Mouse (Mus musculus) adrenal gland, adult 8-10 months (tissue): ENCODE measurements around the gene Acot8. TPM values are rescaled to one million over a fixed set of nuclear protein-coding genes. Genes with fewer than 3 reads are reported as not detected.
"Not testable (repeated sequence)": the region's sequence is repeated elsewhere in the genome, so short reads cannot be mapped to it uniquely, and the experiment has no call there.

Experiments
- DNase-seq: peaks from one replicate; pipeline ENCODE4 v3.0.0; 2022
- total RNA-seq, 4 experiments: library from RNA; stranded (reverse); gene quantifications; 2 replicates each; pipeline ENCODE4 v1.2.4; 2022

Gene Acot8
- total RNA-seq, 4 experiments from 2014 or later, result 32.9 to 46.5 (median 39.6) TPM

DNA sequence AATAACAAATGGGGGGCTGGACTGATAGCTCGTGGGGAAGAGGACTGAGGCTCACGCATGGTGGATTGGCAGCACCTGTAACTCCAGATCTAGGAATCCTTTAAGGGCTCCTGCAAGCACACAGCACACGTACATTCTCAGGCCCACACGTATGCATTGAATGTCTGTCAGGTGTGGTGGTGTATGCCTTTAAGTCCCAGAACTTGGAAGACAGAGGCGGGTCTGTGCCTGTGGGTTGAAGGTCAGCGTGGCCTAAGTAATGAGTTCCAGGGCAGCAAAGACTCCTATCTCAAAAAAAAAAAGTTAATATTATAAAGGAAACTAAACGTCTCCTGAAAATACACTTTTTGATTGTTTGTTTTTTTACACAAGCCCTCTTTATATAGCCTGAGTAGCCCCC, 1.9 kb upstream of the Acot8 start:
- no peak for DNase-seq

DNA sequence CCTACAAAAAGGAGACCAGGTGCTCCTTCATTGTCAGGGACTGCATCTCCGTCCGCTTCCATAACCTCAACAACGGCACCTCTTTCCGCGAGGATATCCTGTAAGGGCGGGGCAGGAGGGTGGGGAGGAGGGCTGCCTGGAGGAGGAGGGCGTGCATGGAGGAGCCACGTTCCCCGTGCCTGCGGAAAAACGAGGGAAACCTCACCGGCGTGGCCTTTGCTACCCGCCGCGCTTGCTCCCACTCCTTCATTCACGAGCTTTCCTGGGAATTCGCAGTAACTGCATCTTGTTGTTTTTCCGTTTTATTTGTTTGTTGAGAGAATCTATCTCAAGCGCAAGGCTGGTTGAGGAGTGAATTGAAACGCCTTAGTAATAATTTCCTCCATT, 643 bp upstream of the Acot8 start:
- no peak for DNase-seq

DNA sequence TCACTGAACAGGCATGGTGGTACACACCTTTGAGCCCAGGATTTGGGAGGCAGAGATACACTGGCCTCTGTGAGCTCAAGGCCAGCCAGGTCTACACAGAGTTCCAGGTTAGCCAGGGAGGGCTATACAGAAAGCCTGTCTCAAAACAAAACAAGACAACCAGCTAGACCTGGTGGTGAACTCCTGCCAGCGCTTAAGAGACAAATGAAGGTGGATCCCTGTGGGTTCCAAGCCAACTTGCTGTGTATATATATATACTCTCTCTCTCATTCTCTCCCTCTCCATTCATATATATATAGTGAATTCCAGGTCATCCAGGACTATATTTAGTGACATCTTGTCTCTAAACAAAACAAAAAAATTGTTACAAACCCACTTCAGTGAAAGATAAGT, 765 bp downstream of the Acot8 start:
- no peak for DNase-seq

DNA sequence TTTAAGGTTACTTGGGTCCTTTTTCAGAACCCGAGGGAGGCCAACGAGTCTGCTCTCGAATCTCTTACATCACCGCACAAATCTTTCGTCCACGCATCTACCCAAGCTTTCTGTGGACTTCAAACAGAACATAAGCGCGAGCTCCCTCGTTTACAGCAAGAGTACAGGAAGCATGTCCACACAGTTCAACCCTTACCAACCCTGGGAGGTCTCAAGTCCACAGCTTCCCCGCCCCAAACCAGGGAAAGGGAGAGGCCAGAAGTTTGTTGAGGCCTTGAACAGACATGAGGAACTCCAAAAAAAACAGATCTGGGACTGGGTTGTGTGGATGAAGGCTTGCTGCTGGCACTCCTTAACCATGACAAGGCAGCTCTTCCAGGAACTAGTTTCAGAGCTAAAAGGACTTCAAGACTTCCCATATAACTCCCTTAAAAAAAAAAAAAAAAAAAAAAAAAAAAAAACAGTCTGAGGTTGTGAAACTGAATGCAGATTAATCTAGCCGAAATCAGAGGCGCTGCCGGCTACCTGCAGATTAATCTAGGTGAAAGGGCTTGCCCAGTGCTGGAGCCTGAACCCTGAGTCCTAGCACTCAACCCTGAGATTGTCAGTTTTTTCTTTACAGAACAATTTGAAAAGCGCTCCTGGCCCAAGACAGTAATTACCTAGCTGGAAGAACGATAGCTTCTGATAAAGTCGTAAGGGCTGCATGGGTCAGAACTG, 1.3 kb downstream of the Acot8 start:
- no peak for DNase-seq

DNA sequence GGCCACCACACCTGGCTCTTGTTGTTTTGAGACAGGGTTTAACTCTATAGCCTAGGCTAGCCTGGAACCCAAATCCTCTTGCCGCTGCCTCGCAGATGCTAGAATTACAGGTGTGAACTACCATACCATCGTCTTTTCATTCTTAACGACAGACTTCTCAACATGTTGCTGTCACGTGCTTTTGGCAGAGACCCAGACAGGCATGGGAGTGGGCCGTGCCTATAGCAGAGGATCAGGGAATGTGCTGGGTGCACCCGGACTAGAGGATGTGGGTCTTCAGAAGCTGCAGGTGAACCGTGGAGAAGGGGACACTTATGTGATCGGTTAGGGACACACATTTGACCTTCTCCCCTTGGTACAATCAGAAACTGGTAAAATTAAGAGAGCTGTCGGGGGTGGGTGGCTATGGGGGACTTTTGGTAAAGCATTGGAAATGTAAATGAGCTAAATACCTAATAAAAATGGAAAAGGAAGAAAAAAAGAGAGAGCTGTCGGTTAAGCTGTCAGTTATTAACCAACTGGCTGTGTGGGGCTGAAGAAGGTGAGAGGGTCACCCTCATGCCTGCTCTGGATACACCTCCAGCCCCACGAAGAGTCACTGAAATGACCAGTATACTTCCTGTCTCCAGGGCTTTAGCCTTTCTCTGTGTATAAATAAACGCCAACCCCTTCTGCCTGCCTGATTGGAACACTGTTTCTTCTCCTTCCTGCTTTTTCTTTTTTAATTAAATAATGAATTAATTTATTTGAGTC, 4.3 kb downstream of the Acot8 start:
- DNase-seq, result no peak

DNA sequence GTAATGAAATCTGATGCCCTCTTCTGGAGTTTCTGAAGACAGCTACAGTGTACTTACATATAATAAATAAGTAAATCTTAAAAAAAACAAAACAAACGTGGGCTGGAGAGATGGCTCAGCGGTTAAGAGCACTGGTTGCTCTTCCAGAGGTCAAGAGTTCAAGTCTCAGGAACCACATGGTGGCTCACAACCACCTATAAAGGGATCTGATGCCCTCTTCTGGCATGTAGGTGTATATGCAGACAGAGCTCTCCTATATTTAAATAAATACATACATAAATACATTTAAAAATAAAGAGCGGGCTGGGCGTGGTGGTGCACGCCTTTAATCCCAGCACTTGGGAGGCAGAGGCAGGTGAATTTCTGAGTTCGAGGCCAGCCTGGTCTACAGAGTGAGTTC, 6.1 kb downstream of the Acot8 start:
- DNase-seq, result not testable (repeated sequence)

DNA sequence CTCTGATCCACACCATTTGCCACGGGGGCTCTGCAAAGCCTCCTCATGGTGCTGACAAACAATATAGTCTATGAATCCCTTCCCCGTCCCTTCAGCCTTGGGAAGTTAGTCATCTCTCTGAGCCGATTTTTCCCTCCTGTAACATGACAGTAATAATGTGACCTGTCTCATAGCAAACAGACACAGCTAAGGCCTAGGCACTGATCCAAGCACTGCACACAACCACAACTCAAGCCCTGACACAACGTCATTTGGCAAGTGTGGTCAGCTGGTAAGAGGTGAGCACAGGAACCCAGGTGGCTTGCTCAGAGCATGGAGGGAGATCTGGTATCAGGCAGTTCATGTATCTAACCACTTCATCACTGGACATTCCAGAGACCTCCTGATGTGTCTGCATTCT, 8.8 kb downstream of the Acot8 start:
- no peak for DNase-seq

DNA sequence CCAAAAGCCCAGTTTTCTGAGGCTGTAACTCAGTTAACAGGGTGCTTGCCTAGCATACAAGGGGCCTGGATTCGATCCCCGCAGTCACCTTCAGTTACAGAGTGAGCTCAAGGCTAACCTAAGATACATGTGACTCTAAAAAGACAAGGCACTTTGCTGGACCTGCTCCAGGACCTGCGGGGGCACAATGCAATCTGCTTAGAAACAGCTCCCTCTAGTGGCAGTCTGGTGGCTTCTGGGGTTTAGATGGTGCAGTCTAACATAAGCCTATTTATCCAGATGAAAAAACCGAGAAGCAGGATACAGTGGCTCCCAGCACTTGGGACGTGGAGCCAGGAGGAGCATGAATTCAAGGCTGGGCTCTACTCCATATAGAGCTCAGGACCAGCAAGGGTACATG, 10.4 kb downstream of the Acot8 start:
- peak; percentile 87 for DNase-seq

DNA sequence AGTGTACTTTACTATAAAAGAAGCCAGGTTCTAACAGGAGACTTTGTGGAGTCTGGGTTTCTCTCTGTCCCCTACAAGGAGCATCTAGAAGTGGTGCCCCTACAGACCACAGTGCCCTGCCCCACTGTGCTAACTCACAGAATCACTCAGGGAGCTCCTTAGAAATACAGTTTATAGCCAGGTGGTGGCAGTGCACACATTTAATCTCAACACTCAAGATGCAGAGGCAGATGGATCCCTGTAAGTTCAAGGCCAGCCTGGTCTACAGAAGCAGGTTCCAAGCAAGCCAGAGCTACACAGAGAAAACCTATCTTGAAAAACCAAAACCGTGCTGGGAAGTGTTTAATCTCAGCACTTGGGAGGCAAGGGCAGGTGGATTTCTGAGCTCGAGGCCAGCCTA, 10.9 kb downstream of the Acot8 start:
- DNase-seq, result no peak

DNA sequence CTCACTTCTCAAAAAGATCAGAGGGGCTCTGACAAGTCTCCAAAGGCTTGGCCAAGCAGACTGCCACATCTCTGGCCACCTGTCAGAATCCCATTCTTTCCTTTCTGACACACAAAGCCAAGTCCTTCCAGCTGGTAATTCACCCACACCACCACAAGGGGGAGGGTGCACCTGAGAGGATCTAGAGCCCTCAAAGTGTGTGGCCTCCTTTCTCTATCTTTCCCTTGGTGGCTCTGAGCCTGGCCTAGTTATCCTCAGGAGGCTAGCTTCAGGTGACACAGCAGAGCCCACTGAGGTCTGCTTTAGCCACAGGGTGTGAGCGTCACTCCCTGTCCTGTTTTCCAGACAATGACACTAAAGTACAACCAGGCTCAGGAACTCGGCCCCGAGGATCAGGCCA, 11.4 kb downstream of the Acot8 start:
- DNase-seq, result no peak

DNA sequence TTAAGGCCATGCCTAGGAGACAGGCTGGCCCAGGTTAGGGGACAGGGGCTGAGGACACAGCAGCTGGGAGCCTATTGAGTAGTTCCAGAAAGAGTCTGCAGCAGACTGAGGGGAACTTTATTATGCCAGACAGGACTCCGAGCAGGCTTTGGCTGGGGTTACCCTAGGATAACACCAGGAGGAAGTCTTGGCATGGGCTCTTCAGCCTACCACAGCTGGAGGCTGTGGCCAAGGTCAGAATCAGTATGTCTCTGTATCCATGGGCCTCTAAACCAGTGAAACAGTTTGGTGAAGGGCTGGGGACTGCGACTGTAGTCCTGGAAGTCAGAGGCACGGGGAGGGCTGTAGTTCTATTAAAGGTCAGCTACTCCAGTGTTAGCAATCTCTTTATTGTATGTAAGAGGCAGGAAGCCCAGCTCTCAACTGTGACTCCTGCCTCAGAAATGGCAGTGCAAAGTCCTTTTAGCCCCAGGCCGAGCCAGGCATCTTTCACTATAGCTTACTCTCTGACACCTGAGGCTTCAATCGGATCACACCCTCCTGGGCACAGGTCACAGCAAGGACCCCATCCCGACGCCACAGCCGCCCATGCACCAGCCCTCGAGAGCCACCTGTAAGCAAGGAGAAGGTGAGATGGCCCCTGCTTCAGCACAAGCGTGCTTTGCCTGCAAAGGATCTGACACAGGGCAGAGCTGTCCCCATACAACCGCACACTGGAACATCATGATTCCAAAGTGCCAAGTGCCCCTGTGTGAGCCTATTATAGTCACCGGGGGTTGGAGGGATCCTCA, 12.1 kb downstream of the Acot8 start:
- no peak for DNase-seq

DNA sequence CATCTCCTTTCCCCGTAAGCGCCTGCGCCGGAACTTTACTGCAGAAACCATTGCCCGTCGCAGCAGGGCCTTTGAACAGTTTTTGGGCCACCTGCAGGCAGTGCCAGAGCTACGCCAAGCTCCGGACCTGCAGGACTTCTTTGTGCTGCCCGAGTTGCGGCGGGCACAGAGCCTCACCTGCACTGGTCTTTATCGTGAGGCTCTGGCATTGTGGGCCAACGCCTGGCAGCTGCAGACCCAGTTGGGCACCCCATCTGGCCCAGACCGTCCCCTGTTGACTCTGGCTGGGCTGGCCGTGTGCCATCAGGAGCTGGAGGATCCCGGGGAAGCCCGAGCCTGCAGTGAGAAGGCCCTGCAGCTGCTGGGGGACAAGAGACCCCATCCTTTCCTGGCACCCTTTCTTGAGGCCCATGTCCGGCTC, 12.8 kb downstream of the Acot8 start:
- DNase-seq, result no peak

DNA sequence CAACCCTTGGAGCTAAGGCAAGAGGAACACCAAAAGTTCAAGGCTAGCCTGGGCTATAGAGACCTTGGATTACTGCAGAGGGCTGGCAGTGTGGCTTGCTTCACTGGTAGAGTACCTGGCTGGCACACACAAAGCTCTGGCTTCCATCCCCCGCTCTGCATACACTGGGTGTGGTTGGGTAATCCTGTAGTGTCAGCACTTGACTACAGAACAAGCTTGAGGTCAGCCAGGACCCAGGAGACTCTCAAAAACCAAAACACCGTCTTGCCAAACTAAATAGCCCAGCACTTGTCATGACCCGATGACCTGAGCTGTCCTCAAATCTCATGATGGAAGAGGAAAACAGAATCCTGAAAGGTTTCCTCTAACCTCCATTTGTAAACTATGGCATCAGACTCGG, 14.2 kb downstream of the Acot8 start:
- DNase-seq, result no peak

DNA sequence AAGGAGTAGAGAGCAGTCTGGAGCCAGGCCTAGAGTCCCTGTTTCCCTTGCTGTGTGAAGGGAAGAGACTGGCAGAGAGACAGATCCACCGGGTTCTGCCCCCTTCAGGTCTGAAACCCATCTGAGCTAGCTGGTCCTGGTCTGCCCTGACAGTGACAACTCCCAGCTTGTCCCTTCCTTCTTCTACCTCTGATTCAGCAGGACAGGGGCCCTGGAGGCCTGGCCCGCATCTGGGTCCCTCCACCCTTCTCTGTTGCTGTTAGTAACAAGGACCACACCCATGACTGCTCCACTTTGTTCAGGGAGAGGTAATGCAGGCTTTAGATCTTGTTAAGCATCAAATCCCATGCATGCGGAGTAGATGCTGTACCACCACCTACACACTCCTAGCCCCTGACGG, 16.3 kb downstream of the Acot8 start:
- DNase-seq, result no peak

DNA sequence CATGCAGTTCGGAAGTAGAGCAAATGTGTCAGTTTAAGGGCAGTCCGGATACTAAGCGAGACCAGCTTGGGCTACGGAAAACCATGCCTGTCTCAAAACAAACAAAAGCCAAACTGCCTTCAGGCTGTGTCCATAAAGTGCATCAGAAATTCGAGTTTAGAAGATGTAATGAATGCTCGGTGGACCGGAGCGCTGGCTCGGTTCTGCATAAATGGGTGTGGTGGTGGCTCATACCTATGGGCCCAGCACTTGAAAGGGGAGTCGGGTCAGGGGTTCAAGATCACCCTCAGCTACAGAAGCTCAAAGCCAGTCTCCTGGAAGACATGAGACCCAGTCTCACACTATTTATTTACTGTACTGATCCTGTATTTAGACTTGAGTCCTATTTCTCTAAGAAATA, 16.9 kb downstream of the Acot8 start:
- DNase-seq, result no peak

DNA sequence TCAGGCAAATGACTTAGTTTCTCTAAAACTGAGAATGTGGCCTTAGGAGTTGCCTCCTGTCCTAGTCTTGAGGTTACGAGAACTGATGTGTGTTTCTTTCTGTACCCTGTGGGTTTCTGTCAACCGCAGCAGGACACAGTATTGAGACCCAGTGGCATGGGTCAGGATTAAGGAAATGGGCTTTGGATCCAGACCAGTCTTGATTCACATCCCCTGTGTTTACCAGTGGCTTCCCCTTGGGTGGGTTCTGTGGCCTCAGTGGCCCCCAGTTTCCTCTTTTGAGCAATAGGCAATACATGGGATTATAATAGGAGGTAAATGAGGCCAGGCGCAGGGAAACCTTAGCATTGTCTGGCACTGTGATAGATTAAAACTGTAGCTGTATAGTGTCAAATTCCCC, 17.6 kb downstream of the Acot8 start:
- no peak for DNase-seq

DNA sequence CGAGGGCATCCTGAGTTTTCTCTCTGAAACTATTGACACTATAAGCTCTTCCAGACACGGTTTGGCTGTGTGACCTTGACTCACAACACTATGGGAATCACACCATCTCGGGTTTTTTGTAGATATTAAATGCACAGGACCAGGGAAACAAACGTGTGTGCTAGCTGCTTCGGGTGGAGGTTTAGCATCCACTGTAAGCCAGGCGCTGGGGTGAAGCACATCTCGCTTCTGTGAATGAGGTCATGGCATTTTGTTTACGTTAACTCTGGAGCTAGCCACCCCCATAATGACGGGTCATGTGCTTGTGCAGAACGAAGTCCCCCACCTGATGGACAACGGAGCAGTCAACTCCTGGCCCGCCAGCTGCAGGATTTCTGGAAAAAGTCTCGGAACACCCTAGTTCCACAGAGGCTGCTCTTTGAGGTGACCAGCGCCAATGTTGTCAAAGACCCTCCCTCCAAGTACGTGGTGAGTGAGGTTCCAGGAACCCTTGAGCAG, 18.2 kb downstream of the Acot8 start:
- DNase-seq, result no peak

DNA sequence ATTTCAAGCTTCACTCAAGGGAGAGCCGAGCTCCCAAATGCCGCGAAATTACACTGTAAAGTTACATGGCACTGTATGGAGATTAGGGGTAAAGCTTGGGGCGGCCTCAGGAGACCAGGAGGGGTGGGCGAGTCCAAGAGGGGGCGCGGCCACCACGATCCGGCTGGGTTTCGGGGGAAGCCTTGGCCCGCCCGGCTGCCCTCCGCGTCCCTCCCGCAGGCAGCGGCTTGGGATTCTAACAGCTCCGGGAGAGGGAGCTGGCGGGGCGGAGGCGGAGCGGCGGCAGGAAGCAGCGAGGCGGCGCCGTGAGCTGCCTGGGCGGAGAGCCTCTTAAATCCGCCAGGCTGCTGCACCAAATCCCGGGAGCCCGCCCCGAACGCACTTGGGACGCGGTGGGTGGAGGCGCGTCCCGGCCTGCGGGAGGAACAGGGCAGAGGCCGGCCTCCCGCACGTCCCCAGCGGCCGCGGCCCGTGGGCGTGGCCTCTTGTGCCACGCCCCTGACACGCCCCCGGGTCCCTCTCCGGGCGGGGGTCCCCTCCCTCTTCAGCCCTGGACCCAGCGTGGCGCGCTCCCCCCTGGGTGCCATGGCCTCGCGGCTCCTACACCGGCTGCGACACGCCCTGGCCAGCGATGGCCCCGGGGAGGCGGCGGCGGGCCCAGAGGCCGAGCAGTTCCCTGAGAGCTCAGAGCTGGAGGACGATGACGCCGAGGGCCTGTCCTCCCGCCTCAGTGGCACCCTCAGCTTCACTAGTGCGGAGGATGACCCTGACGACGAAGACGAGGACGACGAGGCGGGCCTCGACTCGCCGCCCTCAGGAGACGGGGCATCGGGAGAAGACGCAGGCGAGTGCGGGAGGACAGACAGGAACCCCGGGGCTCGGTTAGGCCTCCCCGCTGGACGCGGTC, 18.9 kb downstream of the Acot8 start, which contains the start of gene Snx21:
Snx21 (plus strand) TSS at position 343 of the 907 bp plus-strand sequence.
- peak; percentile 94 for DNase-seq

DNA sequence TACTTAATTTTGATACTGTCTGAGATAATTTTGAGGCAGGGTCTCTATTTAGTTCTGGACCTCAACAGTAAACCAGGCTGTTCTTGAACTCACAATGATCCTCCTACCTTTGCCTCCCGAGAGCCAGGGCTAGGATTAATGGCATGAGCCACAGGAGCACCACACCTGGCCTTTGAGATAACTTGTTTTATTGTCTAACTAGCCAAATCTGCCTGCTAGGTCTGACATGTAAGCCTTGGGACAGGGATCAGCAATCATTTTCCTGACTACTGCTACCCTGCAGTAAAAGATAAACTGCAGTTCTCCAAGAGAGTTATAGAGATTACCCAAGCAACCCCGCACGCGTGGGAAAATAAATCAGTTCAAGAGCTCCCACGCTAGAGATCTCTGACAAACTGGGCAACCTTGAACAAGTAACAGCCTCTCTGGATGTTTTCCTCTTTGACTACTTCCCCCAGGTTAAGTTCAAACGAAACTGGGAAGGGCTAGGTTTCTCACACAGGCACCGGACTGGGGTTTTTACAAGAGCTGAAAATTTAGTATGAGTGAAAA, 19.7 kb downstream of the Acot8 start:
- no peak for DNase-seq

DNA sequence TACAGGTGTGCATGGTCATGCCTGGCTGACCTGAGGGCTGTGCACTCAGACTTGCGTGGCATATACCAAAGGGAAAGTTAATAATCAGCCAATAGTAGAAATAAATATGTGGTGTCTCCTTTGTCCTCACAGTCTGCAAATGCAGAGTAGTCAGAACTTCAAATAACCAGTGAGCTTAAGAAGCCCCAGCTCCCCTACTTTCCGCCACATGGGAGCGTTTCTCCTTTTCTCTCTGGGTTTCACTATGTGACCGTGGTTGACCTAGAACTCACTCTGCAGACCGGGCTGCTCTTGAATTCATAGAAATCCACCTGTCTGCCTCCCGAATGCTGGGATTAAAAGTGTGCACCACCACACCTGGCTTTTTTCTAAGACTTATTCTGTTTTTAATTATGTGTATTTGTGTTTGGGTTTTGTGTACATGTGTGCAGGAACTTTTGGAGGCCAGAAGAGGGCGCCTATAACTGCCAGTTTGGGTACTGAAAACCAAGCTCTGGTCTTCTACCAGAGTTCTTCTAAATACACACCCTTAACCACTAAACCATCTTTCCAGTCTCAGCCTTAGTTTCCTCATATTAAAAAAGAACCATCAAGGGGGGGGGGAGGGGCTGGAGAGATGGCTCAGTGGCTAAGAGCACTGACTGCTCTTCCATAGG, 20.6 kb downstream of the Acot8 start:
- no peak for DNase-seq

DNA sequence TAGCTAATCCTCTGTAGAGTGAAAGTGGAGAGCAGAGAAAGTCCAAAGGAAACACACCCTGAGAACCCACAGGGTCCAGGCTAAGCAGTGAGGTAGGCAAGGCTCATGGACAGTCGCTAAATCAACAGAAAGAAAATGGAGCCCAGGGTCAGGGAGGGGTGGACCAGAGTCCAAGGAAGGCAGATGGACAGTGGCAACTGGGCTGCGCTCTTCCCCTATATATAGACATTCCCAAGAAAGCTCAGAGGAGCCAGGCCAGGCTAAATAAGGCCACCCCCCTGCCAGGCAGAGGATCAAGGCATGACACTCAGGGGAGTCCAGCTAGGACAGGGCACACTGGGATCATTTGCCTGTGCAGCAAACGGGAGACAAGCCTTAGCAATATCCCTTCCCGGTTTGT, 22.8 kb downstream of the Acot8 start:
- DNase-seq, result no peak
